Mouse (Mus musculus): ENCODE results near the gene Zyg11a. TPM values are rescaled to one million over a fixed set of nuclear protein-coding genes. Genes with fewer than 3 reads are reported as not detected.
"Not testable (repeated sequence)": the region's sequence is repeated elsewhere in the genome, so short reads cannot be mapped to it uniquely, and the experiment has no call there.

Zyg11a gene
- polyA plus RNA-seq, 1 experiment, result not detected

GRCm38 (mm10) chr4:108145554-108145953, 72.3 kb downstream of the Zyg11a start:
- not testable (repeated sequence) for DNase-seq (ENCODE audit: extremely low spot score in 1 of 2, low spot score in 1 of 2)

GRCm38 (mm10) chr4:108144880-108145279, 73.0 kb downstream of the Zyg11a start, which contains the start of gene Scp2:
Gene Scp2, minus strand, starts transcription at chr4:108144998.
- no peak for DNase-seq (ENCODE audit: extremely low spot score in 1 of 2, low spot score in 1 of 2)

GRCm38 (mm10) chr4:108143778-108144177, 74.1 kb downstream of the Zyg11a start:
- no peak for DNase-seq (ENCODE audit: extremely low spot score in 1 of 2, low spot score in 1 of 2)

- DNase-seq (ENCODE audit: extremely low spot score in 1 of 2, low spot score in 1 of 2), result not testable (repeated sequence)
Observed at GRCm38 (mm10) chr4:108143178-108143577, 74.7 kb downstream of the Zyg11a start.

- no peak for DNase-seq (ENCODE audit: extremely low spot score in 1 of 2, low spot score in 1 of 2)
Observed at GRCm38 (mm10) chr4:108136938-108137337, 80.9 kb downstream of the Zyg11a start.

Other genes with a start within 250 kb of the Zyg11a start
- 0.10 and 0.11 TPM in 2 replicates for gene Slc1a7, start 249.7 kb downstream of the Zyg11a start, polyA plus RNA-seq (2012; rRNA removed)
- gene Podn, start 121.6 kb downstream of the Zyg11a start, polyA plus RNA-seq (2012; rRNA removed), result 8.4 and 10.9 TPM in 2 replicates
- gene Scp2, start 73.0 kb downstream of the Zyg11a start, polyA plus RNA-seq (2012; rRNA removed), result 218 and 242 TPM in 2 replicates
- gene Echdc2, start 52.6 kb downstream of the Zyg11a start, polyA plus RNA-seq (2012; rRNA removed), result 40.9 and 47.6 TPM in 2 replicates
- gene Zyg11b, start 83.0 kb upstream of the Zyg11a start, polyA plus RNA-seq (2012; rRNA removed), result 43.2 and 47.5 TPM in 2 replicates
- 14.4 and 16.9 TPM in 2 replicates for gene Coa7, start 110.1 kb upstream of the Zyg11a start, polyA plus RNA-seq (2012; rRNA removed)
- 0.21 and 0.24 TPM in 2 replicates for gene Shisal2a, start 165.3 kb upstream of the Zyg11a start, polyA plus RNA-seq (2012; rRNA removed)
- gene Gpx7, start 188.9 kb upstream of the Zyg11a start, polyA plus RNA-seq (2012; rRNA removed), result 8.7 and 9.5 TPM in 2 replicates
- 70.3 and 75.9 TPM in 2 replicates for gene Tut4, start 241.4 kb upstream of the Zyg11a start, polyA plus RNA-seq (2012; rRNA removed)